Mouse (Mus musculus): ENCODE data around the gene Cacna1a. TPM values are rescaled to one million over a fixed set of nuclear protein-coding genes. Genes with fewer than 3 reads are reported as not detected.

Cacna1a gene
- total RNA-seq, 2 experiments from 2014 or later = 243 to 258 TPM

DNA sequence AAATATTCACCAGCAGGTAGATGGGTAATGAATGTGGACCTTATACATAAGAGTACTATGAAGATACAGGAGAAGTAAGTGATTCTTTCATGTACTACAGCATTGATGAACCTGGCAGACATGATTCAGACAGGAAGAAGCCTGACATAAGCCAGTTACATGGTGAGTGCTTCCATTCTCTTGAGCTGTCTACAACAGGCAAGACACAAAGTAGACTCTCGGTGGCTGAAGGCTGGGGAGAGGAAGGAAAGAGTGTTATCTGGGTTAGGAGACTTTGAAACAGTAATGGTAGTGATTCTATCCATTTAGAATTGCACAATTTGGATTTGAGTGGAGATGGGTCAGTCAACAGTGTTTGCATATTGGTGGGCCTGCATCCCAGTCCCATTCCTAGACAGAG, 270.7 kb downstream of the Cacna1a start:
- no peak overlapping the region for H3K4me3 ChIP-seq
- intact Hi-C loops (cut with DNase I) = no loop called here
- H3K27ac ChIP-seq = no peak overlapping the region
- no peak for TF ChIP-seq CTCF (IDR thresholded peaks at IDR 0.05)
- DNase-seq (ENCODE audit: extremely low spot score in 1 of 2, low spot score in 2 of 2) = no peak

GRCm38 (mm10) chr8:84659936-84660818, 271.9 kb downstream of the Cacna1a start:
- no peak for TF ChIP-seq CTCF (IDR thresholded peaks at IDR 0.05)
- peak overlapping the region; percentile 66 for H3K27ac ChIP-seq

DNA sequence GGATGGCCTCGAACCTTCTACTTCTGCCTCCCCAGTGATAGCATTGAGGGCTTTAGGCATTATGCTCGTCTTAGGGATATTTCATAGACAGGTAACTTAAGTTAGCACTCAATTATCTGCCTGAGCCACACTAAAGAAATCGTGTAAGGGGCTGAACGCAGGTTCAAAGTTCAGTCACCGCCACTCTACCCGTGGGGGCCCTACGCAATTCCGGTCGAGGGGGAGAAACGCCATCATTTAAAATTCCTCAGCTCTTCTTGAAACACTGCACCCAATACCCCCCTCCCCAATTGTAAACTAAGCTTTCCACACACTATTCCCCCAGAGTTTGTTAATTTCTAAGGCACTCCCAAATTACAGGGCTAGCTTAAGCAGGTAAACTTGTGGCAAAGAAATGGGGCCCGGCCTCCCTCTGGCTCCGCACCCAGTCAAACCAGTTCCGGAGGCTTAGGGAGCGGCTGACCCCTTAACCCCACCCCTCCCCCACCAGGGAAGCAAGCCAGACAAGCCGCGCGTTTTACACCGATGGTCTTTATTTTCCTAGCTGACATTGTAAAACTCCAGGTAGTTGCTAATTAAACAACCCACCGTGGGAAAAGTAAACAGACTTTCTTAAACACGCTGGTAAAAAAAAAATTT, 272.7 kb downstream of the Cacna1a start:
- Histone ChIP-seq H3K4me3 (peak overlapping the region; percentile 81), H3K27ac (peak overlapping the region; percentile 73)
- no peak for TF ChIP-seq CTCF (IDR thresholded peaks at IDR 0.05)
- DNase-seq (ENCODE audit: extremely low spot score in 1 of 2, low spot score in 2 of 2) = no peak
- intact Hi-C loops (cut with DNase I) = no loop called here

More at GRCm38 (mm10) chr8:84659936-84660818, 271.9 kb downstream of the Cacna1a start:
- DNase-seq (ENCODE audit: extremely low spot score in 1 of 2, low spot score in 2 of 2) = no peak
- peak overlapping the region; percentile 81 for H3K4me3 ChIP-seq
- intact Hi-C loops (cut with DNase I) = no loop called here

- no peak for TF ChIP-seq CTCF (IDR thresholded peaks at IDR 0.05)
- intact Hi-C loops (cut with DNase I) = no loop called here
- peak overlapping the region; percentile 73 for H3K27ac ChIP-seq
- DNase-seq (ENCODE audit: extremely low spot score in 1 of 2, low spot score in 2 of 2) = peak; percentile 51 to 64
- peak overlapping the region; percentile 81 for H3K4me3 ChIP-seq
These were observed 273.2 kb downstream of the Cacna1a start for GRCm38 (mm10) chr8:84661458-84661871.

- no peak for TF ChIP-seq CTCF (IDR thresholded peaks at IDR 0.05)
- Histone ChIP-seq H3K27ac (peak overlapping the region; percentile 73), H3K4me3 (peak overlapping the region; percentile 81)
- intact Hi-C loops (cut with DNase I) = loop anchor here (1.0 to 2.0 kb wide), 2 partner anchors 23 to 25 kb away; partner anchors contain the start of gene Nacc1
- DNase-seq (ENCODE audit: extremely low spot score in 1 of 2, low spot score in 2 of 2) = peak; percentile 29 to 40
These were observed 273.8 kb downstream of the Cacna1a start for GRCm38 (mm10) chr8:84661961-84662571.

- DNase-seq (ENCODE audit: extremely low spot score in 1 of 2, low spot score in 2 of 2) = peak; percentile 86 to 92
- Histone ChIP-seq H3K27ac (peak within 1 kb of the TSS; percentile 73), H3K4me3 (peak within 1 kb of the TSS; percentile 81)
- TF ChIP-seq CTCF (IDR thresholded peaks at IDR 0.05) = no peak; the same call in 1 of the 2 replicates
- intact Hi-C loops (cut with DNase I) = loop anchor here (1.0 to 2.0 kb wide), 2 partner anchors 24 to 25 kb away; partner anchors contain the start of gene Nacc1
These were observed 274.4 kb downstream of the Cacna1a start, which contains the start of gene Ier2 for GRCm38 (mm10) chr8:84662581-84663065. TSS of gene Ier2 (minus strand) at chr8:84662852.

- Histone ChIP-seq H3K4me3 (peak overlapping the region; percentile 81), H3K27ac (peak overlapping the region; percentile 82)
- peak; percentile 93 to 95 for DNase-seq (ENCODE audit: extremely low spot score in 1 of 2, low spot score in 2 of 2)
- TF ChIP-seq CTCF (IDR thresholded peaks at IDR 0.05) = no peak
- intact Hi-C loops (cut with DNase I) = loop anchor here (2.0 kb wide), 1 partner anchor 25 kb away; no protein-coding TSS in a partner anchor
These were observed 275.5 kb downstream of the Cacna1a start for GRCm38 (mm10) chr8:84663483-84664327.

GRCm38 (mm10) chr8:84664566-84665384, 276.5 kb downstream of the Cacna1a start:
- TF ChIP-seq CTCF (IDR thresholded peaks at IDR 0.05) = peak; percentile 45
- peak; percentile 73 to 77 for DNase-seq (ENCODE audit: extremely low spot score in 1 of 2, low spot score in 2 of 2)
- H3K4me3 ChIP-seq = peak overlapping the region; percentile 81
- intact Hi-C loops (cut with DNase I) = loop anchor here (1.0 kb wide), 1 partner anchor 25 kb away; no protein-coding TSS in a partner anchor
- H3K27ac ChIP-seq = peak overlapping the region; percentile 82

DNA sequence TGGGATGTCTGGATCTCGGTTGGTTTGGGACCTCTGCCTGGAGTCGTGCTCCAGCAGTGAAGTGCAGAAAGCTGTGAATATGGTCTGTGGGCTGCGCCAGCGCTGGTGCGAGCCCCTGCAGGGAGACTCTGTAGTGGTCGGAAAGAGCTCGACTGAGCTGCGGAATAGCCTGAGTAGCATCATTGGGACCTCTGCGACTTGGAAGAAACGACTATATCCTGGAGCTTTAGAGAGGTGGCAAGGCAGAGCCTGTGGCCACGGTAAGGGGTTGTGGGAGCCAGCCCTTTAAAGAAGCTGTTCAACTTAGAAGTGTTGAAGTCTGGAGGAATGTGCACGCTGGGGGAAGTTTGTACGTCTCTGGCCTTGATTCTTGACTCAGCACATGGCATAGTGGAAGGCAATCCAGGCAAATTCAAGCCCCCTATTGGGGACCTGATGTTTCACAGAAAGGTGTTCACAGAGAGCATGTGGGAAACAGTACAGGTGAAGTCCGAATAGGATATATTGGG, 277.2 kb downstream of the Cacna1a start:
- DNase-seq (ENCODE audit: extremely low spot score in 1 of 2, low spot score in 2 of 2) = no peak
- peak overlapping the region; percentile 81 for H3K4me3 ChIP-seq
- intact Hi-C loops (cut with DNase I) = loop anchor here (1.0 kb wide), 1 partner anchor 24 kb away; no protein-coding TSS in a partner anchor
- H3K27ac ChIP-seq = peak overlapping the region; percentile 82
- no peak for TF ChIP-seq CTCF (IDR thresholded peaks at IDR 0.05)

DNA sequence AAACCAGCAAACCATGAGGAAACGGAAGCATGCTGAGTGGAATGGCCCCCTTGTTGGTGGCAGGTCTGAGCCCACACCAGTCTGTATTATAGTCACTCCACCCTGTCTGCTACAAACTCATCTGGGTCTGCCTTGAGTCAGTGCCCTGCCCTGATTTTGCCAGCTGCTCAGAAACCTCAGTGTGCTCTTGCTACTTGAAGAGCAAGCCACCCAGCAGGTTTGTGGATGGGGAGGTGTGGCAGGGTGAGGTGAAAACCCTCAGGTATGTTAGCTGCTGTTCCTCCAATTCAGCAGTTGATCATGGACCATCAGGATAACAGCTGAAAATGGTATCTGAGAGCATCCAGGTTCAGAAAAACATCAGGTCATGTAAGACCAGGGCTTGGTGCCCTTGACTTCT, 279.8 kb downstream of the Cacna1a start:
- intact Hi-C loops (cut with DNase I) = no loop called here
- no peak for TF ChIP-seq CTCF (IDR thresholded peaks at IDR 0.05)
- Histone ChIP-seq H3K27ac (no peak overlapping the region), H3K4me3 (no peak overlapping the region)
- DNase-seq (ENCODE audit: extremely low spot score in 1 of 2, low spot score in 2 of 2) = no peak

Data from left cerebral cortex, adult 2 months (tissue).